Mouse (Mus musculus): ENCODE measurements at regions not wholly inside any gene's neighbourhood (a gene's known extent, or its start where the extent isn't known, plus 50 kb on each side); places are given as distances from the start of the nearest gene placed in this dataset.

DNA sequence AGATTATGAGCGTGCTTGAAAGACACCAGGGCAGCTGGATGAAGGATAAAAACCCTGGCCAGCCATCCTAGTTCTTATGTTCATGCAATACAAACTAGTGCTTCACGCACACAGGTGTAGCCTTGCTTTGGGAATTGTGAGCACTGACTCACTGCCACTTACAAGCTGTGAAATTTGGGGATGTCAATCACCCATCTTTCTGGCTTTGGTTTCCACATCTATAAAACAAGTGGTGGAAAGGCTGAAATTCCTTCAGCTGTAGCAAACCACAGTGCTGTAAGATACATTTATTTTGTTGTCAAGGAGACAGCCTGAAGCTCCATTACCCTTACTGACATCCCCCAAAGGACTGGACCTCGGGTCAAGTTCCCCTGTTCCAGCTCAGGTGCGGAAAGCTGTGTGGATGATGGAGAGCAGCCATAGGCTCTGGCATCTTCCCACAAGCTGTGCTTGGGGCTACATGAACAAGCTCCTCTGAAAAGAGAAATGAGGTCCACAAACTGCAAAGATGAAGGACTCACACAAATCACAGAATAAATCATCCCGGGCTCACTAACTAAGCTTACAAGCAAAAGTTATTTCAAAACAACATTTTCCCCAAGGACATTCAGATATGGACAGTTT lies 123.1 kb downstream of the Snx19 start:
- H3K36me3 ChIP-seq (replicated peaks): no peaks in the 10 kb centered on the region
- no peaks in the 10 kb centered on the region for H3K4me1 ChIP-seq
- H3K27ac ChIP-seq: no peak overlapping the region
- H3K4me2 ChIP-seq: no peak overlapping the region
- no peak overlapping the region for H3K9ac ChIP-seq
- H3K4me3 ChIP-seq: no peak overlapping the region
- no peaks in the 10 kb centered on the region for H3K27me3 ChIP-seq (replicated peaks)
- H3K9me3 ChIP-seq: no peaks in the 10 kb centered on the region
- no peak for ATAC-seq (replicated peaks)
- WGBS: 87% methylated on average over 5 of the region's 5 CpGs

DNA sequence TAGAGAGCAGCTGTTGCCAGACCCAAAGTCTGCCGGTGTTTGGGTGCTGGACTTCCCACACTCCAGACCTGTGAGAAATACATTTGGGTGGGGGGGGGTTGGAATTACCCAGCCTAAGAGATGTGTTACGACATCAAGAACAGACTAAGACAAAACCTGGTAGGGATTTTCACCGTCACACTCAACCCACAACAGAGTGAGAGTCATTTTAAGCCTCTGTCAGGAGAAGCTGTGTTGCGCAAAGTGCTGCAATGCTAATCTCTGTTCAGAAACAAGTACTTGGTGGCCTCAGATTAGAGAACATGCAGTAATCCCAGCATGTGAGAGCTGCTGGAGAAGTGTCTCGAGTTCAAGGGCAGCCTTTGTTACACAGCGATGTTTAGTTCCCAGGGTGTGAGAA lies 113.0 kb downstream of the Snx19 start:
- no peaks in the 10 kb centered on the region for H3K27me3 ChIP-seq (replicated peaks)
- H3K4me2 ChIP-seq: no peak overlapping the region
- WGBS: 87% methylated on average over 6 of the region's 6 CpGs
- no peak overlapping the region for H3K9ac ChIP-seq
- no peak overlapping the region for H3K4me3 ChIP-seq
- H3K9me3 ChIP-seq: no peaks in the 10 kb centered on the region
- no peak overlapping the region for H3K27ac ChIP-seq
- no peaks in the 10 kb centered on the region for H3K36me3 ChIP-seq (replicated peaks)
- ATAC-seq (replicated peaks): no peak
- peaks cover 2% of the 10 kb centered on the region; the same call in 1 of the 2 replicates for H3K4me1 ChIP-seq

DNA sequence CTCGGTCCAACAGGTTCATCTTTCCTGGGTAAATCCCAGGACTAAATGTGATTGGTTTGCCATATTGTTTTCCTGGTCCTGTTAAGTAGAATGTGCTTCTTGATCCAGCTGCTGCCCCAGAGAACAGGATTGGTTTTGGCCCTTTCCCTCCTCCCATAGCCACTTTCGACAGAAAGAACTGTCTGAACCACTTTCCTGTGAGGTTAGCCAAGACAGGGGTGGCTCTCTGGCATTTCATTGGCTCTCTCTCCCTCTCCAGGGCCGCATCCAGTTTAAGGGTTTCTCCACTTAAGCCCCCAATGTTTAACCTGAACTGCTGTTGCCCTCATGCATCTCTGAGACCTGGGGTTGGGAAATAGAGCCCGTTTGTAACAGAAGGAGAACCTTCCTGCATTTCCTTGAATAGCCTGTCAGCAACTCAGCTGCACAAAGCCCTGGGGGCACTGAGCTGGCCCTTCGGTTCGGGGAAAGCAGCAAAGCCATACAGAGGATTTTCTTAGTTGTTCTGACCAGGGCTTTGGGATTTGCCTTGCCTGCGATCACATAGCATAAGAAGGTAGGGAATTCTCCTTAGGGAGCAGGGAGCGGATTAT lies 109.7 kb downstream of the Snx19 start:
- H3K4me1 ChIP-seq: peaks cover 18% of the 10 kb centered on the region
- H3K9me3 ChIP-seq: no peaks in the 10 kb centered on the region
- no peaks in the 10 kb centered on the region for H3K36me3 ChIP-seq (replicated peaks)
- H3K27ac ChIP-seq: no peak overlapping the region
- H3K9ac ChIP-seq: no peak overlapping the region
- no peaks in the 10 kb centered on the region for H3K27me3 ChIP-seq (replicated peaks)
- H3K4me3 ChIP-seq: no peak overlapping the region
- H3K4me2 ChIP-seq: no peak overlapping the region
- no peak for ATAC-seq (replicated peaks)
- WGBS: 50% methylated on average over 8 of the region's 8 CpGs

DNA sequence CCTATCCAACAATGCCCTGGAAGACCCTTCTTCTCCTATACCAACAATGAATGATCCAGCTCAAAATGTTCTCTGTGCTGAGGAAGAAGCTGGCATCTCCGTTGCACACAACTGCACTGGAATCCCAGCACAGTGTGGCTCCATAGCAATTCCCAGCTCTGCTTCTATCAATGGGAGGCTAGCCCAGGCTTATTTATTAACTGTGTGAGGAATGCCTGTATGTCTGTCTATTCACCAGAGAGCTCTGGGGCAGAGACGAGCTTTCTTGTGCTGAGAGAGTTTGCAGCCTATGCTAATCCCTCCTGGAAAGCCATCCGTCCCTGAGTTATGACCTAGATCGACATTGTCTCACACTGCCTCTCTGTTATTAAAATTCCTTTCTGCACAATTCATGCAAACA lies 108.1 kb downstream of the Snx19 start:
- no peak overlapping the region for H3K9ac ChIP-seq
- no peaks in the 10 kb centered on the region for H3K27me3 ChIP-seq (replicated peaks)
- 43% methylated on average over 4 of the region's 4 CpGs for WGBS
- no peak overlapping the region for H3K4me3 ChIP-seq
- no peak overlapping the region for H3K4me2 ChIP-seq
- H3K36me3 ChIP-seq (replicated peaks): no peaks in the 10 kb centered on the region
- H3K27ac ChIP-seq: no peak overlapping the region
- H3K9me3 ChIP-seq: no peaks in the 10 kb centered on the region
- H3K4me1 ChIP-seq: peaks cover 18% of the 10 kb centered on the region
- no peak for ATAC-seq (replicated peaks)

DNA sequence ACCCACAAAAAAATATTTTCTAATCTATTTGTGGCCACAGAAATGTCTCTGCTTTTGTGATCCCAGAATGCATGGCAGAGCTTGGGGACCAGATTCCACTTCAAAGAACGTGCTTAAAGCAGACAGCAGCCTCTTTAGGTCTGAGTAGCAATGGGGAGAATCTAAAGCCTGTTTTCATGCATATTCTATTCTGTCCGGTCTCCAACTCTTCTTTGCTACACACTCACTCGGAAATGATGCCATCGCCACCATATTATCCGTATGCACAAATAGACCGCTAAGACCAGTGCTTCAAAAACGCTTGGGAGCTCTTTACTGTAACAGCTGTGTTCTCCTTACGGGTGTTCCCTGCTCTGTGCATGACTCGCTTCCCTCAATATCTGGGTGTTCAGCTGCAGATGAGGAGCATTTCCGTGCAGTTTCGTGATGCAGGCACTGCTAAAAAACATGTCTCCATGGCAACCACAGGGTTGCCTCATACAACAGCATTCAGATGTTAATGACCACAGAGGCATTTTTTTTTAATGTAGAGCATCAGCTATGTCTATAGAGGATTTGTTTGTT lies 107.0 kb downstream of the Snx19 start:
- Histone ChIP-seq H3K27me3 (replicated peaks) (no peaks in the 10 kb centered on the region), H3K36me3 (replicated peaks) (no peaks in the 10 kb centered on the region), H3K27ac (peak overlapping the region; percentile 72), H3K4me3 (no peak overlapping the region), H3K9ac (no peak overlapping the region), H3K4me2 (peak overlapping the region; percentile 8; the same call in 1 of the 2 replicates), H3K4me1 (peaks cover 18% of the 10 kb centered on the region), H3K9me3 (no peaks in the 10 kb centered on the region)
- peak; percentile 91 for ATAC-seq (replicated peaks)
- 30% methylated on average over 11 of the region's 11 CpGs for WGBS

DNA sequence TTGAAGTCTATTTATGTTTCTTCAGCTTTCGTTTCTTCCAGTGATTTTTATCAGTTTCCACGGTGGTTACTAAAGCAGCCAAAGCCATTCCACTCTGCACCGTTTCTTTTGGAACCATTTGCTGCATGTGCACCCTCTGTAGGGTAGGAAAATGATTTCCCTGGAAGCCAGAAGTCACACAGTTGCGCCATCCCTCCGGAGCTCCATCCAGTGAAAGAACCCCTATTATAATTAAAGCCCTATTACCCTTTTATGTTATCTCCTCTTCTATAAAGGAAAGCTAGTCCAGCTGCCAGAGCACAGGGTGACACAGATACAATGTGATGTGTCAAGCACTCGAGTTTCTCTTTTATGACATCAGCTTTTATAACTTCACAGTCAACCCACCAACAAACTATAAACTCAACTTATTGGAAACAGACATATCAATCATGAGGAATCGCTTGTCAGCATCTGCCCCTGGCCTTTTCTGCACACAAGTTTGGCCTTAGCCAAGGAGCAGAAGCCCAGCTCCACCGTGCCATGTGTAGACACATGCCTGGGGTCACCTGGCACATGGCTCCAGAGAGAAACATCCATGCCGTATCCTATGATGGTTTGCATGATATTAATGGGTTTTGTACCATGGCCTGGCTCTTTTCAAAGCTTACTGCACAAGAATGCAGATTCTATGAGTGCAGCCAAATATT lies 106.3 kb downstream of the Snx19 start:
- ATAC-seq (replicated peaks): peak; percentile 55; the same call in 1 of the 2 replicates
- no peak overlapping the region for H3K4me3 ChIP-seq
- WGBS: 71% methylated on average over 9 of the region's 9 CpGs

DNA sequence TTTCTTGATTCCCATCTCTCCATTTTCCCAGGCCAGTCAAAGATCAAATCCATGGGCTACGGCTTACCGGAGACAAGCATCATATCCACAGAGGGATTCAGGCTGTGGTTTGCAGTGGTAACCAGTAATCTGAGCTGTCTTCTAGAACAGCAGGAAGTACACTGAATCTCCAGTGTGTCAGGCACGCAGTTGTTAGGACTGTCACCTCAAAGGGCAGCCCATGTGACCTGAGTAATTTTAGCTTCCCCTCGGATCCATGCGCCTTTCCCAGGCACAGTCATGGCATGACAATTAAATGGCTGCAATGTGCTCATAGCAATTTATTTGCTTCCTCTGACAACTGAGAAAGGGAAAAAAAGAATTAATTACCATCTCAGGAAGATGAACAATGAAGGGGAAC lies 98.2 kb downstream of the Snx19 start:
- no peak overlapping the region for H3K4me2 ChIP-seq
- H3K9me3 ChIP-seq: no peaks in the 10 kb centered on the region
- peaks cover 15% of the 10 kb centered on the region for H3K4me1 ChIP-seq
- no peaks in the 10 kb centered on the region for H3K27me3 ChIP-seq (replicated peaks)
- WGBS: 74% methylated on average over 5 of the region's 5 CpGs
- no peak overlapping the region for H3K4me3 ChIP-seq
- no peak overlapping the region for H3K9ac ChIP-seq
- no peak overlapping the region for H3K27ac ChIP-seq
- H3K36me3 ChIP-seq (replicated peaks): no peaks in the 10 kb centered on the region
- ATAC-seq (replicated peaks): no peak

More for the DNA sequence above, 106.3 kb downstream of the Snx19 start:
- H3K9ac ChIP-seq: no peak overlapping the region
- H3K27me3 ChIP-seq (replicated peaks): no peaks in the 10 kb centered on the region
- H3K36me3 ChIP-seq (replicated peaks): no peaks in the 10 kb centered on the region
- H3K4me1 ChIP-seq: peaks cover 18% of the 10 kb centered on the region
- H3K4me2 ChIP-seq: no peak overlapping the region
- no peaks in the 10 kb centered on the region for H3K9me3 ChIP-seq
- H3K27ac ChIP-seq: peak overlapping the region; percentile 72

DNA sequence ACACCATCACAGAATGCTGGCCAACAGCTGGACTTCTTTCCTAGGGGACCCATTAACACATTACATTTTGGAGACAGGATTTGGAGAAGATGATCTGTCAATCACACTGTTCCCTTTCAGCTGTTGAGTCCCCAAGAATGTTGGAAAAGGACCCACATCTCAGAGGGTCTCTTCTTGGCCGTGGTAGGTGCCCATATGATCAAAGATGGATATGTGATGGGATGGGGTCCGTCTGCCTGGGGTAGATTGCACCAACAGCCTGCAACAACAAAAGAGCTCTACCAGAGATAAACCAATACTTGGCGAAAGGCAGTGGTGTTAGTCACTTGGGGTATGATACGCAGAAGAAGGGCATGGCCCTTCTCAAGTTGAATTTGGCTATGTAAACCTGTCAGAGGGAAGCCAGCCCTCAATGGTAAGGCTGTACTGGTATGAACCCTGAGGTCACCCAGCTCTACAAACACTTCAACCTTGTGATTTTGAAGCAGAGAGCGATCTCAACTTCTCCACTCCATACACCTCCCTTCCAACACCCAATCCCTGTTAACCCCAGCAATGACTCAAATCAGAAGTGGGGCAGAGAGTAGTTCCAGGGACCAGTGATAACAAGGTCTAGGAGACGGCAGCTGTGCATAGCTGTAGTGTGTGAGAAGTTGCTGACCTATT lies 97.6 kb downstream of the Snx19 start:
- WGBS: 90% methylated on average over 6 of the region's 6 CpGs
- Histone ChIP-seq H3K27me3 (replicated peaks) (no peaks in the 10 kb centered on the region), H3K9ac (no peak overlapping the region), H3K4me3 (no peak overlapping the region), H3K27ac (no peak overlapping the region), H3K4me1 (peaks cover 15% of the 10 kb centered on the region), H3K4me2 (no peak overlapping the region), H3K9me3 (no peaks in the 10 kb centered on the region), H3K36me3 (replicated peaks) (no peaks in the 10 kb centered on the region)
- ATAC-seq (replicated peaks): no peak

DNA sequence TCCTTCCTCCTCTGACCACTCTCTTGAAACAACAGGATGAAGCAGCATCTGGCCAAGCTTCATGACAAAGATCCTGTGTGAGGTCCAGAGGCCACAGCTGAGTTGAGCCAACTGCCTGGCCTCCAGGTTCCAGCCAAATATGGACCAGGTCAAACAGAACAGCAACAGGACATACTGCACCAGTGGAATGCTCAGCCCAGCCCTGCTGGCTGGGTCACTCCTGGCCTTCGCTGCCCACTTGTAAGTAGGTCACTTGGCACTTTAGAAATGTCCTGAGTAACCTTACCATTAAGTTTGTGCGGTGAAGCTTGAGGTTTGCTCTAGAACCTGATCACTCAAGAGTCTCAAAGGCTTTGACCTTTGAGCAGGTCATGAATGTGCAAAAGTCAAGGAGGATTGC lies 96.9 kb downstream of the Snx19 start:
- WGBS: 86% methylated on average over 2 of the region's 2 CpGs
- no peak for ATAC-seq (replicated peaks)
- no peaks in the 10 kb centered on the region for H3K27me3 ChIP-seq (replicated peaks)

DNA sequence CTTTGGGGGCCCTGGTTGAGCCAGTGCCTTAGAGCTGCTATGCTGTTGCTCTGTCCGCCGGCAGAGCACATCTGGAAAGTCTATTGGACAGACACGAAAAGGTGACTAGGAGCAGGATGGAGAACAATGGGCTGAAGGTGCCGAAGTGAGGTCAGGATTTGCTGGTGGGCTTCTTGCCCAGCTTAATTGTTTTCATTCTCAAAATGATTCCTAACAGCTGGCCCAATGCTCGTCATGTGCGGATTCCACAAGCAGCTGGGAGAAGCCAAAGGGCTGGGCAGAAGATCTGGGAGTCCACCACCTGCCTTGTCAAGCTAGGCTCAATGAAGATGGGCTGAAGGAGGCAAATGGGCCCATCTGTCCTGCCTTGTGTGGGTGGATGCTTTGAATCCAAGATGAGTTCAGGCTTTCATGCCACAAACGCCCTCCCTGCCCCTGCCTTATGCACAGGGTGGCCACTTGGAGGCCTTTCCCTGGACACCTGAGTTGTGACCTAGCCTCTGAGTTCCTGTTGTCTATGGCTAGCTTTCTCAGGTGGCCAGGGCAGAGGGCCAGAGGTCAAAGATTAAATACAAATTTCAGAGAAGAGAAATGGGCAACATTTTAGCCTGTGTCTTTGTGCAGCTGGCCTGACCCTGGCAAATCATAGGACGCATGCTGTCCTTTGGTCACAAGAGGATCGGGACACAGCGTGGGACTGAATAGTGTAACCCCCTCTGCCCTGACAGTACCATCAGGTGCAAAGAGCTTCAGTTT lies 95.9 kb downstream of the Snx19 start:
- 85% methylated on average over 10 of the region's 10 CpGs for WGBS
- H3K4me1 ChIP-seq: peaks cover 15% of the 10 kb centered on the region
- no peak overlapping the region for H3K9ac ChIP-seq
- H3K36me3 ChIP-seq (replicated peaks): no peaks in the 10 kb centered on the region
- no peaks in the 10 kb centered on the region for H3K27me3 ChIP-seq (replicated peaks)
- no peaks in the 10 kb centered on the region for H3K9me3 ChIP-seq
- ATAC-seq (replicated peaks): no peak
- no peak overlapping the region for H3K27ac ChIP-seq
- H3K4me2 ChIP-seq: no peak overlapping the region
- H3K4me3 ChIP-seq: no peak overlapping the region

More for the DNA sequence above, 96.9 kb downstream of the Snx19 start:
- no peak overlapping the region for H3K9ac ChIP-seq
- H3K9me3 ChIP-seq: no peaks in the 10 kb centered on the region
- H3K27ac ChIP-seq: no peak overlapping the region
- H3K4me1 ChIP-seq: peaks cover 15% of the 10 kb centered on the region
- H3K4me3 ChIP-seq: no peak overlapping the region
- no peak overlapping the region for H3K4me2 ChIP-seq
- no peaks in the 10 kb centered on the region for H3K36me3 ChIP-seq (replicated peaks)

DNA sequence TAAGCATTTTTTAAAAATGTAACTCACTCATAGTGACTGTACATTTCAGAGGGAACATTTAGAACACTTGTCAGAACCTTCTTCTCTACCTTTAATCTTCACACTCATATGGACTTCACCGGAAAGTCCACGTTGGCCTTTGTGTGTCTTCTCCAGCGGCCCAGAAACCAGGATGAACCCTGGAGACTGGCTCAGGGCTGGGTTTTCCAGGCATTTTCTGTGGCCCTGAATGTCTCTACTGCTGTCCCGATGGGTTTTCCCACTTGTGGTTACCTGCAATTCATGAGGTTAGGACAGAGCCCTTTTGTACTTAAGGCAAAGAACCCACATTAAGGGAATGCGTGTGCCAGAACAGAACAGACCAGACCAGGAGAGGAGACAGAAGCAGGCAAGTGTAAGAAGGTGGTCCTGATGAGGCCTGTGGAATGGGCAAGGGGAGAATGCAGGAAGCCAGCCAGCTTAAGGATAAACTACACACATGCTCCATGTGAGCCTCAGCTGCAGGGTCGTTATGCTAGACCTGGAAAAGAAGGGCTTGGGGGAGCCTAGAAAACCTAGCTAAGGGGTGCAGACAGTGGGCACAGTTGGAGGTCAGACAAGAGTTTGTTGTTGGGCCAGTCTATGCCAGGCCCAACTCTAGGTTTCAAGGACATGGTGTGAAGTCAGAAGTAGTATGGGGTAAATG lies 94.8 kb downstream of the Snx19 start:
- H3K27me3 ChIP-seq (replicated peaks): no peaks in the 10 kb centered on the region
- no peak overlapping the region for H3K4me3 ChIP-seq
- H3K4me1 ChIP-seq: peaks cover 15% of the 10 kb centered on the region
- H3K27ac ChIP-seq: peak overlapping the region; percentile 62
- H3K9ac ChIP-seq: no peak overlapping the region
- ATAC-seq (replicated peaks): no peak
- WGBS: 85% methylated on average over 6 of the region's 6 CpGs
- no peaks in the 10 kb centered on the region for H3K9me3 ChIP-seq
- H3K36me3 ChIP-seq (replicated peaks): no peaks in the 10 kb centered on the region
- no peak overlapping the region for H3K4me2 ChIP-seq
